ENCODE assay signal across 30 mouse cellular contexts in genomic region chr1:39656976-39657529, GRCm38 (mm10). TPM values are rescaled to one million over a fixed set of nuclear protein-coding genes. Genes with fewer than 3 reads are reported as not detected.
DNase-seq lines count a peak whose midpoint lies in the region; ATAC-seq and TF ChIP-seq lines count a peak whose summit lies in the region.
"Had no signal": no experiment of that assay in that cellular context is flagged by ENCODE, and none has a peak within 500 bp of the region (broad histone marks: within the 10 kb centered on the region; RNA-seq: fewer than 3 reads in every experiment).

No protein-coding gene starts in this region.

- no peak for ATAC-seq in liver, postnatal 0 days
- ATAC-seq in kidney, embryonic 16.5 days (ENCODE audit: low FRiP score, low TSS enrichment) = no peak
- ATAC-seq: hindbrain, embryonic 16.5 days; intestine, embryonic 15.5 days; liver, embryonic 12.5 days had no signal

- H3K36me3 ChIP-seq in E14TG2a.4 (ENCODE audit: insufficient read depth, low read length) = no peaks in the 10 kb centered on the region
- no peaks in the 10 kb centered on the region for H3K36me3 ChIP-seq in liver, postnatal 0 days (replicated peaks; ENCODE audit: insufficient read depth, low read length)
- no peaks in the 10 kb centered on the region for H3K36me3 ChIP-seq in kidney, embryonic 16.5 days (ENCODE audit: insufficient read depth, low read length)
- H3K36me3 ChIP-seq: forebrain, embryonic 12.5 days; hindbrain, embryonic 10.5 days; intestine, embryonic 15.5 days; limb, embryonic 12.5 days; liver, embryonic 12.5 days; neural tube, embryonic 12.5 days had no signal

- no peak overlapping the region for H3K27ac ChIP-seq in liver, postnatal 0 days (ENCODE audit: low read depth)
- no peak overlapping the region for H3K27ac ChIP-seq in kidney, embryonic 16.5 days (ENCODE audit: low read length)
- H3K27ac ChIP-seq: forebrain, embryonic 12.5 days; gastrocnemius, adult 2 months; hindbrain, embryonic 10.5 days; intestine, embryonic 15.5 days; limb, embryonic 12.5 days; liver, embryonic 12.5 days; neural tube, embryonic 12.5 days had no signal

- H3K4me1 ChIP-seq in E14TG2a.4 (replicated peaks; ENCODE audit: low read depth, low read length) = peaks cover 12% of the 10 kb centered on the region
- no peaks in the 10 kb centered on the region for H3K4me1 ChIP-seq in liver, postnatal 0 days (ENCODE audit: insufficient read depth)
- no peaks in the 10 kb centered on the region for H3K4me1 ChIP-seq in kidney, embryonic 16.5 days (ENCODE audit: insufficient read depth, low read length)
- H3K4me1 ChIP-seq: forebrain, embryonic 12.5 days; hindbrain, embryonic 10.5 days; intestine, embryonic 15.5 days; limb, embryonic 12.5 days; liver, embryonic 12.5 days; neural tube, embryonic 12.5 days had no signal

- WGBS in liver, postnatal 0 days (ENCODE audit: insufficient replicate concordance) = 79% methylated on average over 6 of the region's 6 CpGs
- 77% methylated on average over 6 of the region's 6 CpGs for WGBS in kidney, embryonic 16.5 days

- H3K27me3 ChIP-seq in E14TG2a.4 (ENCODE audit: insufficient read depth, low read length) = peaks cover 12% of the 10 kb centered on the region
- peaks cover 4% of the 10 kb centered on the region; the same call in 1 of the 2 replicates for H3K27me3 ChIP-seq in liver, postnatal 0 days (ENCODE audit: insufficient read depth, low read length)
- H3K27me3 ChIP-seq in kidney, embryonic 16.5 days (ENCODE audit: insufficient read depth, low read length) = peaks cover 13% of the 10 kb centered on the region; the same call in 1 of the 2 replicates
- H3K27me3 ChIP-seq: intestine, embryonic 15.5 days had no signal

- H3K4me2 ChIP-seq in liver, postnatal 0 days (ENCODE audit: low read depth, low read length) = no peak overlapping the region
- H3K4me2 ChIP-seq in kidney, embryonic 16.5 days (replicated peaks; ENCODE audit: low read depth, low read length) = no peak overlapping the region
- H3K4me2 ChIP-seq: forebrain, embryonic 12.5 days; heart, embryonic 11.5 days; intestine, embryonic 15.5 days; limb, embryonic 12.5 days; liver, embryonic 12.5 days; neural tube, embryonic 12.5 days had no signal

- peak; percentile 30 to 35 for DNase-seq in adrenal gland, postnatal 36 days
- DNase-seq in adrenal gland, adult 18-20 months (ENCODE audit: low spot score in 2 of 2) = no peak
- peak; percentile 52 for DNase-seq in 3134 (ENCODE audit: extremely low read depth, insufficient read length, low spot score)
- DNase-seq in fat pad, adult 2 months (ENCODE audit: extremely low read depth, low read depth, low spot score) = peak; percentile 55
- no peak for DNase-seq in liver, postnatal 0 days
- no peak for DNase-seq in MN1 (ENCODE audit: low spot score)
- DNase-seq: cerebellum, adult 9-10 months; gastrocnemius, adult 2 months; kidney, adult 8-10 months; kidney, postnatal 36 days; layer of hippocampus, postnatal 36 days; lung, adult 2 months; lung, postnatal 14 days; midbrain, embryonic 14.5 days; retina, postnatal 1 day; right cerebral cortex, postnatal 25 days; thymus, adult 18-20 months; thymus, postnatal 36 days had no signal

- H3K4me3 ChIP-seq in E14TG2a.4 (replicated peaks; ENCODE audit: low read length) = peak overlapping the region; percentile 77
- H3K4me3 ChIP-seq in liver, postnatal 0 days (ENCODE audit: low read depth, low read length) = no peak overlapping the region
- H3K4me3 ChIP-seq in kidney, embryonic 16.5 days (ENCODE audit: low read length) = no peak overlapping the region
- H3K4me3 ChIP-seq: forebrain, embryonic 12.5 days; gastrocnemius, adult 2 months; hindbrain, embryonic 10.5 days; intestine, embryonic 15.5 days; limb, embryonic 12.5 days; liver, embryonic 12.5 days; neural tube, embryonic 12.5 days had no signal

- no peaks in the 10 kb centered on the region for H3K9me3 ChIP-seq in E14TG2a.4 (ENCODE audit: low read length)
- H3K9me3 ChIP-seq in liver, postnatal 0 days (ENCODE audit: low read length) = no peaks in the 10 kb centered on the region; the same call in 1 of the 2 replicates
- H3K9me3 ChIP-seq in kidney, embryonic 16.5 days (ENCODE audit: low read length) = peaks cover 5% of the 10 kb centered on the region; the same call in 1 of the 2 replicates
- H3K9me3 ChIP-seq: forebrain, embryonic 12.5 days; hindbrain, embryonic 10.5 days; intestine, embryonic 15.5 days; liver, embryonic 12.5 days; neural tube, embryonic 12.5 days had no signal

- TF ChIP-seq EP300 in liver, postnatal 0 days (IDR thresholded peaks at IDR 0.05; ENCODE audit: low read depth) = no peak

- no peak for TF ChIP-seq CTCF in E14TG2a.4 (conservative IDR thresholded peaks at IDR 0.05; ENCODE audit: low read length)
- no peak for TF ChIP-seq CTCF in liver, postnatal 0 days (IDR thresholded peaks at IDR 0.05; ENCODE audit: low read depth)

- no peak overlapping the region for H3K9ac ChIP-seq in liver, postnatal 0 days (replicated peaks)
- no peak overlapping the region for H3K9ac ChIP-seq in kidney, embryonic 16.5 days (replicated peaks; ENCODE audit: low read length)
- H3K9ac ChIP-seq: forebrain, embryonic 12.5 days; intestine, embryonic 15.5 days; limb, embryonic 12.5 days; liver, embryonic 12.5 days; neural tube, embryonic 12.5 days had no signal

RNA-seq across cellular contexts. Expression of gene Creg2, which starts 5.8 kb away (rescaled TPM):
- under 1 TPM; 0.13 to 0.23 TPM for total RNA-seq in adrenal gland, postnatal 36 days (2021)
- under 1 TPM; 0.35 to 0.36 TPM for total RNA-seq in adrenal gland, adult 18-20 months (2021)
- not detected in 2 replicates for polyA plus RNA-seq in liver, postnatal 0 days (2015; fragmentation: Nextera tagmentation; extraction: Ambion mirVana)
- 0.04 and 0.08 TPM in 2 replicates for polyA plus RNA-seq in kidney, embryonic 16.5 days (2015; fragmentation: Nextera tagmentation; extraction: Ambion mirVana)
- total RNA-seq: granulocyte monocyte progenitor cell, adult 5-6 weeks; megakaryocyte, adult 5-6 weeks had no signal
- polyA plus RNA-seq: liver, embryonic 12.5 days had no signal

Comparison
In these comparisons a context has a peak if more than half of its experiments do, and no peak if none do; other contexts are left out.
1. DNase-seq: peak in adrenal gland, postnatal 36 days (2 of 2), 3134 (single experiment) and fat pad, adult 2 months (single experiment); none in adrenal gland, adult 18-20 months (0 of 2), liver, postnatal 0 days (single experiment) and MN1 (single experiment).